Mouse (Mus musculus): ENCODE measurements around the gene Idh3b. TPM values are rescaled to one million over a fixed set of nuclear protein-coding genes. Genes with fewer than 3 reads are reported as not detected.

Idh3b gene
- 59.1 TPM for polyA plus RNA-seq (2014; fragmentation: Illumina TruSeq; extraction: RNeasy Lipid Tissue Mini Kit (QIAGEN cat#74804); ENCODE audit: low read depth, low replicate concordance)

GRCm38 (mm10) chr2:130283854-130284654 lies at the start of gene Idh3b:
Gene Idh3b (minus strand): TSS chr2:130284547.

GRCm38 (mm10) chr2:130294936-130295277 lies 10.6 kb upstream of the Idh3b start, which contains the start of gene Ebf4:
Gene Ebf4 (plus strand): TSS chr2:130295169.

GRCm38 (mm10) chr2:130274149-130274861 lies 10.0 kb downstream of the Idh3b start, which contains the start of gene Nop56:
Gene Nop56 (plus strand): TSS chr2:130274430.

Other genes starting within 250 kb of the Idh3b start
- gene Tgm6, start 172.1 kb downstream of the Idh3b start, polyA plus RNA-seq (2014; fragmentation: Illumina TruSeq; extraction: RNeasy Lipid Tissue Mini Kit (QIAGEN cat#74804); ENCODE audit: low read depth, low replicate concordance) = 0.07 TPM
- gene Snrpb, start 105.1 kb downstream of the Idh3b start, polyA plus RNA-seq (2014; fragmentation: Illumina TruSeq; extraction: RNeasy Lipid Tissue Mini Kit (QIAGEN cat#74804); ENCODE audit: low read depth, low replicate concordance) = 13.2 TPM
- gene Tmc2, start 89.4 kb downstream of the Idh3b start, polyA plus RNA-seq (2014; fragmentation: Illumina TruSeq; extraction: RNeasy Lipid Tissue Mini Kit (QIAGEN cat#74804); ENCODE audit: low read depth, low replicate concordance) = 0.18 TPM
- gene Nop56, start 10.1 kb downstream of the Idh3b start, polyA plus RNA-seq (2014; fragmentation: Illumina TruSeq; extraction: RNeasy Lipid Tissue Mini Kit (QIAGEN cat#74804); ENCODE audit: low read depth, low replicate concordance) = 28.7 TPM
- 0.10 TPM for gene Ebf4, start 10.6 kb upstream of the Idh3b start, polyA plus RNA-seq (2014; fragmentation: Illumina TruSeq; extraction: RNeasy Lipid Tissue Mini Kit (QIAGEN cat#74804); ENCODE audit: low read depth, low replicate concordance)
- gene Cpxm1, start 113.0 kb upstream of the Idh3b start, polyA plus RNA-seq (2014; fragmentation: Illumina TruSeq; extraction: RNeasy Lipid Tissue Mini Kit (QIAGEN cat#74804); ENCODE audit: low read depth, low replicate concordance) = 3.3 TPM
- 6.7 TPM for gene Gm28372, start 120.7 kb upstream of the Idh3b start, polyA plus RNA-seq (2014; fragmentation: Illumina TruSeq; extraction: RNeasy Lipid Tissue Mini Kit (QIAGEN cat#74804); ENCODE audit: low read depth, low replicate concordance)
- gene 1700020A23Rik, start 120.7 kb upstream of the Idh3b start, polyA plus RNA-seq (2014; fragmentation: Illumina TruSeq; extraction: RNeasy Lipid Tissue Mini Kit (QIAGEN cat#74804); ENCODE audit: low read depth, low replicate concordance) = 9.1 TPM
- gene Tmem239, start 121.9 kb upstream of the Idh3b start, polyA plus RNA-seq (2014; fragmentation: Illumina TruSeq; extraction: RNeasy Lipid Tissue Mini Kit (QIAGEN cat#74804); ENCODE audit: low read depth, low replicate concordance) = not detected
- gene Vps16, start 139.8 kb upstream of the Idh3b start, polyA plus RNA-seq (2014; fragmentation: Illumina TruSeq; extraction: RNeasy Lipid Tissue Mini Kit (QIAGEN cat#74804); ENCODE audit: low read depth, low replicate concordance) = 16.8 TPM
- gene Pced1a, start 140.2 kb upstream of the Idh3b start, polyA plus RNA-seq (2014; fragmentation: Illumina TruSeq; extraction: RNeasy Lipid Tissue Mini Kit (QIAGEN cat#74804); ENCODE audit: low read depth, low replicate concordance) = 8.1 TPM
- gene Ptpra, start 165.7 kb upstream of the Idh3b start, polyA plus RNA-seq (2014; fragmentation: Illumina TruSeq; extraction: RNeasy Lipid Tissue Mini Kit (QIAGEN cat#74804); ENCODE audit: low read depth, low replicate concordance) = 33.4 TPM

All from testis, adult 10 weeks (tissue).